Mouse (Mus musculus): ENCODE data around the gene Ggnbp2. TPM values are rescaled to one million over a fixed set of nuclear protein-coding genes. Genes with fewer than 3 reads are reported as not detected.
A peak's percentile ranks its signal among the peaks of the same experiment; 100 is the strongest.
"Not testable (repeated sequence)": the region's sequence is repeated elsewhere in the genome, so short reads cannot be mapped to it uniquely, and the experiment has no call there.

The Ggnbp2 gene
- polyA plus RNA-seq, 1 experiment: 42.2 TPM

DNA sequence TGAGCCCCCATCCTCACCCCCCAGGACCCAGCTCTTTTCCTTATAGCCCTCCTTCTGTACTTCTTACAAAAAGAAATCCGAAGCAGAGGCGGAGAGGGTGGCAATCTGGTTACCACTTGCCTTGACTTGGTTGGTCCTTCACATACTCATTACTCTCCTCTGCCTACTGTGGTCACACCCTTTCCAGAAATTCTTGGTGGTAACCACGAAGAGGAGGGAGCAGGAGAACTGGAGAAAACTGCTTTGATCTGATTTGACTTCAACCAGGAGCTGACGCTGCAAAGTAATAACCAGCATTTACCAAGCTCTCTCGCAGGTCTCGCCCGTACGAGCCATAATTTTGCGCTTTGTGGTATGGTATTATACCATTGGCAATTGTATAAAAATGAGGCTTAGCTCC lies 10.4 kb upstream of the Ggnbp2 start:
- 47% methylated on average over 9 of the region's 9 CpGs for WGBS
- H3K4me1 ChIP-seq (ENCODE audit: control insufficient read depth, insufficient read depth, low read length): peaks cover 5% of the 10 kb centered on the region; the same call in 1 of the 2 replicates
- DNase-seq: no peak
- TF ChIP-seq CTCF (IDR thresholded peaks at IDR 0.05; ENCODE audit: insufficient read depth, low read length) (no peak), POLR2A (IDR thresholded peaks at IDR 0.05; ENCODE audit: borderline replicate concordance, extremely low read depth, low read depth, low read length) (no peak)
- peak overlapping the region; percentile 90 for H3K4me3 ChIP-seq (replicated peaks; ENCODE audit: extremely low read depth, low read depth, low read length)

DNA sequence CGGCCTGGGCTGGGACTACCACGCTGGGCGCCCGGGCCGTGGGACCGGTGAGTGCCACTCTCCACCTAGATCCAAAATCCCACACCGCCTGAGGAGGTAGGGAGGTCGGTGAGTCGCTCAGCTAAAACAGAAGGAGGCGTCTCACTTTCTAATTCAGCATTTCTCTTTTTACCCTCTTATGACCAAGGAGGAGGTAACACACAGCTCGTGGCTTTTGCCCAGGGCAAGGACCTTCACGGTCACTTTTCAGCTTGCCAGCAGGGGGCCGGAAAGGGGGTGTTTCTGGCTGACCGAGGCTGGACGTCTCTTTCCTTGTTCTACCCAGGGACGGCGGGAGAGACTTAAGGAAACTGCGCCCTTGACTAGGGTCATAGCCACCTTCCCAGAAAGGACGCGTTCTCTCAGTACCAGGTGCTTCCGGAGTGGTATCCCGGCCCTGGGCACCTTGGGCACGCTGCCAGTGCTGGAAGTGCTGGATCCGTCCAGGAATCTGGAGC lies 9.9 kb upstream of the Ggnbp2 start:
- under 1% methylated on average over 24 of the region's 24 CpGs for WGBS
- DNase-seq: no peak
- TF ChIP-seq CTCF (IDR thresholded peaks at IDR 0.05; ENCODE audit: insufficient read depth, low read length) (peak; percentile 32; the same call in 1 of the 2 replicates), POLR2A (IDR thresholded peaks at IDR 0.05; ENCODE audit: borderline replicate concordance, extremely low read depth, low read depth, low read length) (no peak)

GRCm38 (mm10) chr11:84879772-84880464 lies 9.3 kb upstream of the Ggnbp2 start, which contains the start of the genes Myo19 and Pigw:
TSS of gene Myo19 (plus strand) at chr11:84880148.
TSS of gene Pigw (minus strand) at chr11:84880285.
- peak within 1 kb of the TSS; percentile 90 for H3K4me3 ChIP-seq (replicated peaks; ENCODE audit: extremely low read depth, low read depth, low read length)
- under 1% methylated on average over 76 of the region's 81 CpGs for WGBS

More for the DNA sequence above, 9.9 kb upstream of the Ggnbp2 start:
- Histone ChIP-seq H3K4me3 (replicated peaks; ENCODE audit: extremely low read depth, low read depth, low read length) (peak overlapping the region; percentile 90), H3K4me1 (ENCODE audit: control insufficient read depth, insufficient read depth, low read length) (peaks cover 5% of the 10 kb centered on the region; the same call in 1 of the 2 replicates)

DNA sequence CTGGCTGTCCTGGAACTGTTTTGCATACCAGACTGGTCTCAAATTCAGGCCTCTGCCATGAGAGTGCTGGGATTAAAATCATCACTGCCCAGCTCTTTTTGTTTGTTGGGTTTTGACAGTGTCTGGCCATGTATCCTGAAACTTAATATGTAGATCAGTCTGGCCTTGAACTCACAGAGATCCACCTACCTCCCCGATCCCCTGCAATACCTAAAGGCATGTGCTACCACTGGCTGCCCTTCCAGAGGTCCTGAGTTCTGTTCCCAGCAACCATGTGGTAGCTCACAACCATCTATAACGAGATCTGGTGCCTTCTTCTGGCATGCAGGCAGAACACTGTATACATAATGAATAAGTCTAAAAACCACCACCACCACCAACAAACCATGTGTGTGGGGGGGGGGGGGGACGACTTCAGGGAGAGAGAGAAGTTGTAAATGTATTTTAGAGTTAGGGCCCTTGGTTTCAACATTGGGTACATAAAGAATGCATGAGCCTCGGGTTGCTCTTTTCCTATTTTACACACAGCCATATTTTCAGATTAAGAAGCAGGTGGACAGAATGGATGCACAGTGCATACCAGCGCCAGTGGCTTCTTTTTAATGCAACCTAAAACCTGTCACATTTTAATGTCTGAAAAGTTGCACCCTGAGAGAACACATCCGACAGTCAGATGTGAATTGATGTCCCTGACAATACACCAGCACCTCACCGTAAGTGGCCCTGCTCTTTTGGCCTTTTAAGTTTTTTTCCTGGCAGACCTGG lies 8.6 kb upstream of the Ggnbp2 start:
- Histone ChIP-seq H3K4me1 (ENCODE audit: control insufficient read depth, insufficient read depth, low read length) (peaks cover 5% of the 10 kb centered on the region; the same call in 1 of the 2 replicates), H3K4me3 (replicated peaks; ENCODE audit: extremely low read depth, low read depth, low read length) (peak overlapping the region; percentile 90)
- DNase-seq: no peak
- 14% methylated on average over 7 of the region's 7 CpGs for WGBS
- TF ChIP-seq CTCF (IDR thresholded peaks at IDR 0.05; ENCODE audit: insufficient read depth, low read length) (no peak), POLR2A (IDR thresholded peaks at IDR 0.05; ENCODE audit: borderline replicate concordance, extremely low read depth, low read depth, low read length) (no peak)

More at GRCm38 (mm10) chr11:84879772-84880464, 9.3 kb upstream of the Ggnbp2 start, which contains the start of the genes Myo19 and Pigw:
- peak; percentile 78 for DNase-seq
- TF ChIP-seq POLR2A (IDR thresholded peaks at IDR 0.05; ENCODE audit: borderline replicate concordance, extremely low read depth, low read depth, low read length): peak; percentile 73
- no peak for TF ChIP-seq CTCF (IDR thresholded peaks at IDR 0.05; ENCODE audit: insufficient read depth, low read length)
- peaks cover 5% of the 10 kb centered on the region; the same call in 1 of the 2 replicates for H3K4me1 ChIP-seq (ENCODE audit: control insufficient read depth, insufficient read depth, low read length)

- not testable (repeated sequence) for H3K4me1 ChIP-seq (ENCODE audit: control insufficient read depth, insufficient read depth, low read length); H3K4me3 ChIP-seq (replicated peaks; ENCODE audit: extremely low read depth, low read depth, low read length); DNase-seq
- 50% methylated on average over 1 of the region's 1 CpGs for WGBS
These were observed 5.4 kb upstream of the Ggnbp2 start for GRCm38 (mm10) chr11:84876020-84876419.

DNA sequence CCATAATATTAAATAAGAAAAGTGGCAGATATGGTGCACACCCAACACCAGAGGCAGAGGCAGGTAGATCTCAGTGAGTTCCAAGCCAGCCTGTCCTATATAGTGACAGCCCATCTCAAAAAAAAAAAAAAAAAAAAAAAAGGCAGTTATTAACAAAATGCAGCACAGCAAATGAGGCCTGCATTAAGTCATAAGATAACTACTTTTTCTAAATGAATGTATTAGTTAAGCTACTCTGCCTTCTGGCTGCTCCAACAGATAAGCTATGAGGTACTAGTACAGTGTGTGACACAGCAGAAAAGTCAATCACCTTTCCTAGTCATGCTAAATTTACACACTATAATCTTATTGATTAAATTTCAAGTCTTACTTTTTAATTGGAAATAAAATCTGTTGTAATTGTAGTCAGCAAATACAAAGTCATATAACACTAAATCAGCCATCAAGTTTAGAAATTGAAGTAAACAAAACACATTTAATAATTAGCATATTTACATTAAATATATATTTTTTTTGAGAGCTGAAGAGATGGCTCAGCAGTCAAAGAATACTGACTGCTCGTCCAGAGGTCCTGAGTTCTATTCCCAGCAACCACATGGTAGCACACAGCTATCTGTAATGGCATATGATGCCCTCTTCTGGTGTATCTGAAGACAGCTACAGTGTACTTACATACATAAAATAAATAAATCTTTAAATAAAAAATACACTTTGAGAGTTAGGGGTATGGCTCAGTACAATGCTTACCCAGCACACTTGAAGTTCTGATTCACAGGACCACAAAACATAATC lies 2.6 kb upstream of the Ggnbp2 start:
- DNase-seq: no peak
- WGBS: 74% methylated on average over 1 of the region's 1 CpGs
- Histone ChIP-seq H3K4me1 (ENCODE audit: control insufficient read depth, insufficient read depth, low read length) (peaks cover 8% of the 10 kb centered on the region), H3K4me3 (replicated peaks; ENCODE audit: extremely low read depth, low read depth, low read length) (no peak overlapping the region)
- TF ChIP-seq POLR2A (IDR thresholded peaks at IDR 0.05; ENCODE audit: borderline replicate concordance, extremely low read depth, low read depth, low read length): no peak
- TF ChIP-seq CTCF (IDR thresholded peaks at IDR 0.05; ENCODE audit: insufficient read depth, low read length): no peak

DNA sequence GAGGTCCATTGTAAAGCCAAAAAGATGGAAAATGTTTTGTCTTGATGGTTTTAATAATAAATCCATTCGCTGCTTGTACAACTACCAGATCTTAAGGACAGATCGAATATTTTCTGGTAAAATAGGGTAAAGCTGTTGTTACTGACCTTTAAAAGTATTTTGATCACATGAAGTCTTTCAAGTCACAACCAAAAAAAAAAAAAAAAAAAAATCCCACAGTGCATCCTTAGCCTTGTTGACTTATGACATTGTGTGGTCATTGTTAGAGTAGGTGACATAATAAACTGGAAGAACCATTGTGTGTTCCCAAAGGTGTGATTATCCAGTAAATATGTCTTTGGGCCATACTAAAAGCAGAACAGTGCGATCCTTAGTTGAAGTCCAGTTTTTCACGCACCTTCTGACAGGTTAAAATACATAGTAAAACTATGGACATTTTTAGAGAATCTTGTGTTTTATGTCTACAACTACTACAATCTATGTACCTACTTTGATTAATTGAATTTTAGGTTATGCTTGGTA lies 992 bp upstream of the Ggnbp2 start:
- peaks cover 8% of the 10 kb centered on the region for H3K4me1 ChIP-seq (ENCODE audit: control insufficient read depth, insufficient read depth, low read length)
- no peak for TF ChIP-seq POLR2A (IDR thresholded peaks at IDR 0.05; ENCODE audit: borderline replicate concordance, extremely low read depth, low read depth, low read length)
- TF ChIP-seq CTCF (IDR thresholded peaks at IDR 0.05; ENCODE audit: insufficient read depth, low read length): no peak
- no peak for DNase-seq
- 58% methylated on average over 4 of the region's 4 CpGs for WGBS
- peak overlapping the region; percentile 75 for H3K4me3 ChIP-seq (replicated peaks; ENCODE audit: extremely low read depth, low read depth, low read length)

GRCm38 (mm10) chr11:84871046-84871445 lies 429 bp upstream of the Ggnbp2 start:
- TF ChIP-seq CTCF (IDR thresholded peaks at IDR 0.05; ENCODE audit: insufficient read depth, low read length): no peak
- TF ChIP-seq POLR2A (IDR thresholded peaks at IDR 0.05; ENCODE audit: borderline replicate concordance, extremely low read depth, low read depth, low read length): no peak
- no peak for DNase-seq
- H3K4me1 ChIP-seq (ENCODE audit: control insufficient read depth, insufficient read depth, low read length): peaks cover 8% of the 10 kb centered on the region
- 0% methylated on average over 10 of the region's 10 CpGs for WGBS
- H3K4me3 ChIP-seq (replicated peaks; ENCODE audit: extremely low read depth, low read depth, low read length): peak overlapping the region; percentile 75
